Comparison of ENCODE assay signal across 11 mouse cellular contexts in the genomic region with DNA sequence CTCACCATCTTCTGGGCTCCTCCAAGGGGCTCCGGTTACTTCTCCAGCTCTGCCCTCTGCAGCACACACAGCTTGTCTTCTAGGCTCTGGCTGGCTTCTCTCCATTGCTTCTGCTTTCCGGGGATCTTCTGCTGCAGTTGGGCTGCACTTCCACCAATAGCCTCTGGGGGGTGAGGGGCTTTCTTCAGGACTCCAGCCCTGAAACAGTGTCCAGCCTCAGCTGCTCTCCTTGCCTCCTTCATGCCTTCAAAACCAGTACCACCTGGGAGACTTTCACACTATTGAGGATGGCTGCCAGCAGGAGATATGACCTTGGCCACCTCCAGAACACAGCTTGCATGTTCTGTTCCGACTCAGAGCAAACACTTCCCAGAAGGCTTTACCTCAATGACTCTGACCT.
DNase-seq lines count a peak whose midpoint lies in the region; ATAC-seq and TF ChIP-seq lines count a peak whose summit lies in the region.
"Had no signal": no experiment of that assay in that cellular context is flagged by ENCODE, and none has a peak within 500 bp of the region (broad histone marks: within the 10 kb centered on the region; RNA-seq: fewer than 3 reads in every experiment).

No protein-coding gene starts in this region.

- H3K27me3 ChIP-seq in intestine, postnatal 0 days (replicated peaks; ENCODE audit: control insufficient read depth, insufficient read depth, low read length): no peaks in the 10 kb centered on the region
- no peaks in the 10 kb centered on the region for H3K27me3 ChIP-seq in intestine, embryonic 15.5 days (replicated peaks)
- no peaks in the 10 kb centered on the region for H3K27me3 ChIP-seq in liver, embryonic 14.5 days (ENCODE audit: control insufficient read depth, insufficient read depth, low read length)
- H3K27me3 ChIP-seq: lung, embryonic 15.5 days had no signal

- H3K27ac ChIP-seq in intestine, postnatal 0 days (ENCODE audit: low read depth, low read length): no peak overlapping the region
- H3K27ac ChIP-seq in intestine, embryonic 15.5 days: no peak overlapping the region
- no peak overlapping the region for H3K27ac ChIP-seq in ES-E14 (ENCODE audit: insufficient read depth, low read depth, low read length, poor library complexity, severe bottlenecking)
- no peak overlapping the region for H3K27ac ChIP-seq in liver, embryonic 14.5 days
- H3K27ac ChIP-seq: lung, embryonic 15.5 days had no signal

- WGBS in intestine, postnatal 0 days: 80% methylated on average over 3 of the region's 3 CpGs
- WGBS in intestine, embryonic 15.5 days: 62% methylated on average over 3 of the region's 3 CpGs
- 47% methylated on average over 3 of the region's 3 CpGs for WGBS in liver, embryonic 14.5 days (ENCODE audit: insufficient replicate concordance)

- no peak overlapping the region for H3K4me3 ChIP-seq in intestine, postnatal 0 days (ENCODE audit: low read depth, low read length)
- H3K4me3 ChIP-seq in intestine, embryonic 15.5 days (replicated peaks): no peak overlapping the region
- no peak overlapping the region for H3K4me3 ChIP-seq in ES-E14 (ENCODE audit: insufficient read depth in 1 of 2, low read depth in 1 of 2, low read length in 2 of 2, poor library complexity in 1 of 2, severe bottlenecking in 1 of 2)
- H3K4me3 ChIP-seq in liver, embryonic 14.5 days (ENCODE audit: insufficient read depth in 1 of 2, low read depth in 2 of 2, low read length in 2 of 2): no peak overlapping the region
- H3K4me3 ChIP-seq: lung, embryonic 15.5 days had no signal

- H3K4me1 ChIP-seq in intestine, postnatal 0 days (replicated peaks; ENCODE audit: control insufficient read depth, insufficient read depth, low read length): no peaks in the 10 kb centered on the region
- no peaks in the 10 kb centered on the region for H3K4me1 ChIP-seq in intestine, embryonic 15.5 days (replicated peaks)
- H3K4me1 ChIP-seq in ES-E14 (ENCODE audit: control insufficient read depth in 2 of 2, insufficient read depth in 2 of 2, low read length in 2 of 2, poor library complexity in 1 of 2): no peaks in the 10 kb centered on the region
- no peaks in the 10 kb centered on the region for H3K4me1 ChIP-seq in liver, embryonic 14.5 days (replicated peaks; ENCODE audit: control insufficient read depth in 2 of 2, insufficient read depth in 2 of 2, low read length in 1 of 2)
- H3K4me1 ChIP-seq: lung, embryonic 15.5 days had no signal

- H3K9ac ChIP-seq in intestine, postnatal 0 days (ENCODE audit: low read depth, low read length): no peak overlapping the region
- no peak overlapping the region for H3K9ac ChIP-seq in intestine, embryonic 15.5 days
- no peak overlapping the region for H3K9ac ChIP-seq in ES-E14 (ENCODE audit: insufficient read depth, low read depth, low read length, poor library complexity, severe bottlenecking)
- no peak overlapping the region for H3K9ac ChIP-seq in liver, embryonic 14.5 days (replicated peaks)
- H3K9ac ChIP-seq: lung, embryonic 15.5 days had no signal

- H3K4me2 ChIP-seq in intestine, postnatal 0 days (replicated peaks; ENCODE audit: low read depth): no peak overlapping the region
- no peak overlapping the region for H3K4me2 ChIP-seq in intestine, embryonic 15.5 days (replicated peaks)
- H3K4me2 ChIP-seq in liver, embryonic 14.5 days (ENCODE audit: low read depth): no peak overlapping the region
- H3K4me2 ChIP-seq: lung, embryonic 15.5 days had no signal

- DNase-seq in A20 (ENCODE audit: low read depth, low spot score): peak; percentile 6
- DNase-seq in ES-E14 (ENCODE audit: low read depth, low spot score): peak; percentile 46
- no peak for DNase-seq in liver, embryonic 14.5 days (ENCODE audit: low read depth in 3 of 3, low spot score in 3 of 3)
- no peak for DNase-seq in MN1 (ENCODE audit: low spot score)
- DNase-seq in cerebellum, postnatal 36 days: no peak
- no peak for DNase-seq in left cerebral cortex, adult 11 months (ENCODE audit: low spot score)
- DNase-seq: cerebellum, adult 2 months; right cerebral cortex, postnatal 25 days had no signal

- no peak for ATAC-seq in intestine, postnatal 0 days
- ATAC-seq in intestine, embryonic 15.5 days: no peak
- no peak for ATAC-seq in liver, embryonic 14.5 days (ENCODE audit: insufficient read depth)

- TF ChIP-seq EP300 in liver, embryonic 14.5 days (IDR thresholded peaks at IDR 0.05; ENCODE audit: low read depth): no peak

- no peaks in the 10 kb centered on the region for H3K9me3 ChIP-seq in intestine, postnatal 0 days (ENCODE audit: control insufficient read depth)
- H3K9me3 ChIP-seq in intestine, embryonic 15.5 days: no peaks in the 10 kb centered on the region
- no peaks in the 10 kb centered on the region for H3K9me3 ChIP-seq in ES-E14 (ENCODE audit: control insufficient read depth, insufficient read depth, low read depth, low read length)
- H3K9me3 ChIP-seq in liver, embryonic 14.5 days (ENCODE audit: control insufficient read depth, low read length): no peaks in the 10 kb centered on the region
- H3K9me3 ChIP-seq: lung, embryonic 15.5 days had no signal

- in situ Hi-C loops in ES-E14 (cut with MboI; ENCODE audit: low sequenced_read_pairs in 2 of 2, unreplicated experiment in 2 of 2): no loop called here

- TF ChIP-seq CTCF in intestine, postnatal 0 days (IDR thresholded peaks at IDR 0.05; ENCODE audit: low read depth): peak; percentile 53
- TF ChIP-seq CTCF in liver, embryonic 14.5 days (IDR thresholded peaks at IDR 0.05; ENCODE audit: low read depth): peak; percentile 54

- H3K36me3 ChIP-seq in intestine, postnatal 0 days (ENCODE audit: control insufficient read depth, insufficient read depth): no peaks in the 10 kb centered on the region
- no peaks in the 10 kb centered on the region for H3K36me3 ChIP-seq in intestine, embryonic 15.5 days
- no peaks in the 10 kb centered on the region for H3K36me3 ChIP-seq in ES-E14 (ENCODE audit: control insufficient read depth, insufficient read depth, low read length, poor library complexity, severe bottlenecking)
- no peaks in the 10 kb centered on the region for H3K36me3 ChIP-seq in liver, embryonic 14.5 days (replicated peaks; ENCODE audit: control insufficient read depth, insufficient read depth, low read depth)
- H3K36me3 ChIP-seq: lung, embryonic 15.5 days had no signal

TF ChIP-seq in ES-E14, 5 proteins besides CTCF, POLR2A, EP300 and RAD21:
- no peak for TF ChIP-seq HCFC1 (IDR thresholded peaks at IDR 0.05; ENCODE audit: borderline replicate concordance, insufficient read depth, low read length)
- TF ChIP-seq ZC3H11A (IDR thresholded peaks at IDR 0.05; ENCODE audit: borderline replicate concordance, low read depth, low read length): 0 out of 2 replicates have a peak, but pooled peaks have one; percentile 5

Comparison
In these comparisons a context has a peak if more than half of its experiments do, and no peak if none do; other contexts are left out.
1. DNase-seq: peak in A20 (single experiment) and ES-E14 (single experiment); none in liver, embryonic 14.5 days (0 of 3), MN1 (single experiment), cerebellum, postnatal 36 days (0 of 2) and left cerebral cortex, adult 11 months (single experiment).